Mouse (Mus musculus) hindbrain, embryonic 10.5 days (tissue): ENCODE measurements around the gene Snupn. TPM values are rescaled to one million over a fixed set of nuclear protein-coding genes. Genes with fewer than 3 reads are reported as not detected.
"Not testable (repeated sequence)": the region's sequence is repeated elsewhere in the genome, so short reads cannot be mapped to it uniquely, and the experiment has no call there.

ENCODE experiments used
- DNase-seq: peaks from one replicate; pipeline ENCODE4 v3.0.0-alpha.2; 2017; ENCODE audit warnings: low spot score
- H3K27ac ChIP-seq: fragments of 300-500 bp; sonication (generic); 2 replicates; pipeline ENCODE4 v1.5.1; 2016; ENCODE audit warnings: mild to moderate bottlenecking, moderate library complexity
- H3K27me3 ChIP-seq: fragments of 300-500 bp; sonication (generic); 2 replicates; pipeline ENCODE4 v1.6.1; 2016; ENCODE audit warnings: mild to moderate bottlenecking; ENCODE audit not compliant: poor library complexity, insufficient read depth, severe bottlenecking
- H3K36me3 ChIP-seq: fragments of 300-500 bp; sonication (generic); 2 replicates; pipeline ENCODE4 v1.6.1; 2016; ENCODE audit warnings: mild to moderate bottlenecking, moderate library complexity
- H3K4me1 ChIP-seq: fragments of 300-500 bp; sonication (generic); replicated peaks from 2 replicates; pipeline ENCODE4 v1.6.1; 2016; ENCODE audit warnings: mild to moderate bottlenecking
- H3K4me3 ChIP-seq: fragments of 300-500 bp; sonication (generic); 2 replicates; pipeline ENCODE4 v1.5.1; 2016; ENCODE audit warnings: mild to moderate bottlenecking, moderate library complexity
- H3K9me3 ChIP-seq: fragments of 300-500 bp; sonication (generic); 2 replicates; pipeline ENCODE4 v1.6.1; 2016; ENCODE audit warnings: mild to moderate bottlenecking, moderate library complexity
- WGBS: fragments of 180-500 bp; shearing (Covaris S2); methylation state at CpG from one replicate; pipeline ENCODE4 v1.1.7; 2016; 5-methylcytosine and 5-hydroxymethylcytosine counted together
- polyA plus RNA-seq: library from polyadenylated mRNA; unstranded; fragments of >200 nt; fragmentation: Nextera tagmentation; extraction: Ambion mirVana; gene quantifications from 2 replicates; pipeline ENCODE4 v1.2.1, GENCODE M21; 2016

Gene Snupn
- polyA plus RNA-seq, 1 experiment from 2014 or later: 28.4 TPM

- WGBS: 3% methylated on average over 62 of the region's 62 CpGs
- no peaks in the 10 kb centered on the region for H3K27me3 ChIP-seq
- H3K27ac ChIP-seq: peak within 1 kb of the TSS; percentile 99
- peaks cover 20% of the 10 kb centered on the region for H3K4me1 ChIP-seq
- peak within 1 kb of the TSS; percentile 96 for H3K4me3 ChIP-seq
- DNase-seq: peak; percentile 94
- no peaks in the 10 kb centered on the region for H3K9me3 ChIP-seq
- H3K36me3 ChIP-seq: peaks cover 2% of the 10 kb centered on the region; the same call in 1 of the 2 replicates
These were observed 43.9 kb downstream of the Snupn start, which contains the start of gene Ptpn9 for GRCm38 (mm10) chr9:56994286-56995197. Gene Ptpn9, plus strand, starts transcription at chr9:56994923.

GRCm38 (mm10) chr9:56995198-56996027 lies 44.7 kb downstream of the Snupn start:
- Histone ChIP-seq H3K27me3 (no peaks in the 10 kb centered on the region), H3K4me1 (peaks cover 20% of the 10 kb centered on the region), H3K27ac (peak overlapping the region; percentile 99), H3K36me3 (peaks cover 10% of the 10 kb centered on the region; the same call in 1 of the 2 replicates), H3K9me3 (no peaks in the 10 kb centered on the region), H3K4me3 (peak overlapping the region; percentile 96)
- DNase-seq: peak; percentile 74
- WGBS: under 1% methylated on average over 80 of the region's 80 CpGs

GRCm38 (mm10) chr9:56996028-56996346 lies 45.3 kb downstream of the Snupn start:
- 0% methylated on average over 5 of the region's 5 CpGs for WGBS
- DNase-seq: no peak
- H3K4me3 ChIP-seq: peak overlapping the region; percentile 96
- no peaks in the 10 kb centered on the region for H3K9me3 ChIP-seq
- peaks cover 13% of the 10 kb centered on the region; the same call in 1 of the 2 replicates for H3K36me3 ChIP-seq
- no peaks in the 10 kb centered on the region for H3K27me3 ChIP-seq
- H3K27ac ChIP-seq: peak overlapping the region; percentile 99
- peaks cover 20% of the 10 kb centered on the region for H3K4me1 ChIP-seq

GRCm38 (mm10) chr9:56997206-56997605 lies 46.5 kb downstream of the Snupn start:
- Histone ChIP-seq H3K36me3 (peaks cover 13% of the 10 kb centered on the region; the same call in 1 of the 2 replicates), H3K4me1 (peaks cover 20% of the 10 kb centered on the region)
- 82% methylated on average over 1 of the region's 1 CpGs for WGBS
- not testable (repeated sequence) for H3K27me3 ChIP-seq, H3K27ac ChIP-seq, DNase-seq, H3K4me3 ChIP-seq, H3K9me3 ChIP-seq

GRCm38 (mm10) chr9:57003011-57003410 lies 52.3 kb downstream of the Snupn start:
- Histone ChIP-seq H3K27me3 (no peaks in the 10 kb centered on the region), H3K36me3 (peaks cover 51% of the 10 kb centered on the region), H3K4me3 (no peak overlapping the region), H3K4me1 (no peaks in the 10 kb centered on the region), H3K27ac (no peak overlapping the region), H3K9me3 (0 out of 2 replicates have a peak, but pooled peaks cover 4% of the 10 kb centered on the region)
- no peak for DNase-seq
- 90% methylated on average over 4 of the region's 4 CpGs for WGBS

GRCm38 (mm10) chr9:57012393-57012792 lies 61.7 kb downstream of the Snupn start:
- Histone ChIP-seq H3K27me3 (no peaks in the 10 kb centered on the region), H3K4me3 (no peak overlapping the region), H3K9me3 (0 out of 2 replicates have a peak, but pooled peaks cover 9% of the 10 kb centered on the region), H3K27ac (no peak overlapping the region), H3K4me1 (no peaks in the 10 kb centered on the region), H3K36me3 (peaks cover 50% of the 10 kb centered on the region)
- 84% methylated on average over 1 of the region's 1 CpGs for WGBS
- DNase-seq: no peak

GRCm38 (mm10) chr9:57012895-57013294 lies 62.2 kb downstream of the Snupn start:
- Histone ChIP-seq H3K4me1 (no peaks in the 10 kb centered on the region), H3K4me3 (no peak overlapping the region), H3K36me3 (peaks cover 45% of the 10 kb centered on the region), H3K27ac (no peak overlapping the region), H3K9me3 (0 out of 2 replicates have a peak, but pooled peaks cover 6% of the 10 kb centered on the region), H3K27me3 (no peaks in the 10 kb centered on the region)
- 89% methylated on average over 4 of the region's 4 CpGs for WGBS
- DNase-seq: no peak

- Histone ChIP-seq H3K36me3 (peaks cover 42% of the 10 kb centered on the region), H3K4me1 (no peaks in the 10 kb centered on the region), H3K9me3 (0 out of 2 replicates have a peak, but pooled peaks cover 6% of the 10 kb centered on the region), H3K4me3 (no peak overlapping the region), H3K27ac (no peak overlapping the region), H3K27me3 (no peaks in the 10 kb centered on the region)
- 93% methylated on average over 1 of the region's 1 CpGs for WGBS
- DNase-seq: no peak
These were observed 63.1 kb downstream of the Snupn start for GRCm38 (mm10) chr9:57013756-57014155.

GRCm38 (mm10) chr9:57014766-57015165 lies 64.1 kb downstream of the Snupn start:
- DNase-seq: no peak
- WGBS: 88% methylated on average over 1 of the region's 1 CpGs

GRCm38 (mm10) chr9:57017631-57018030 lies 67.0 kb downstream of the Snupn start:
- H3K4me3 ChIP-seq: no peak overlapping the region
- H3K36me3 ChIP-seq: peaks cover 59% of the 10 kb centered on the region
- H3K27ac ChIP-seq: no peak overlapping the region
- 73% methylated on average over 1 of the region's 1 CpGs for WGBS
- no peak for DNase-seq
- no peaks in the 10 kb centered on the region for H3K27me3 ChIP-seq
- H3K9me3 ChIP-seq: 0 out of 2 replicates have a peak, but pooled peaks cover 6% of the 10 kb centered on the region
- no peaks in the 10 kb centered on the region for H3K4me1 ChIP-seq

More at GRCm38 (mm10) chr9:57014766-57015165, 64.1 kb downstream of the Snupn start:
- Histone ChIP-seq H3K4me3 (no peak overlapping the region), H3K9me3 (0 out of 2 replicates have a peak, but pooled peaks cover 6% of the 10 kb centered on the region), H3K27me3 (no peaks in the 10 kb centered on the region), H3K36me3 (peaks cover 40% of the 10 kb centered on the region), H3K27ac (no peak overlapping the region), H3K4me1 (no peaks in the 10 kb centered on the region)

GRCm38 (mm10) chr9:57031756-57032155 lies 81.1 kb downstream of the Snupn start:
- WGBS: 96% methylated on average over 1 of the region's 1 CpGs
- Histone ChIP-seq H3K4me3 (no peak overlapping the region), H3K9me3 (0 out of 2 replicates have a peak, but pooled peaks cover 3% of the 10 kb centered on the region), H3K27ac (no peak overlapping the region), H3K36me3 (peaks cover 81% of the 10 kb centered on the region), H3K27me3 (no peaks in the 10 kb centered on the region), H3K4me1 (no peaks in the 10 kb centered on the region)
- no peak for DNase-seq
